Mouse (Mus musculus): Measurements from ENCODE around the gene Gm49325.

- no peak for TF ChIP-seq POLR2A (IDR thresholded peaks at IDR 0.05; ENCODE audit: insufficient read length, low read depth)
- TF ChIP-seq CEBPB (IDR thresholded peaks at IDR 0.05; ENCODE audit: insufficient read depth, poor library complexity, severe bottlenecking) = no peak
- TF ChIP-seq E2F4 (IDR thresholded peaks at IDR 0.05; ENCODE audit: insufficient read depth) = no peak
- no peak for TF ChIP-seq TCF12 (IDR thresholded peaks at IDR 0.05; ENCODE audit: insufficient read depth, poor library complexity, severe bottlenecking)
- TF ChIP-seq POLR2AphosphoS2 (IDR thresholded peaks at IDR 0.05; ENCODE audit: insufficient read length, low read depth) = no peak
Observed at GRCm38 (mm10) chr10:77671519-77671918, 65.5 kb downstream of the Gm49325 start.
